Mouse (Mus musculus) liver, embryonic 14.5 days (tissue): ENCODE data around the gene Alyref2. TPM values are rescaled to one million over a fixed set of nuclear protein-coding genes. Genes with fewer than 3 reads are reported as not detected.

Source experiments
- ATAC-seq: fragments of 200-750 bp; cut with Nextera tagmentation; 2 replicates; pipeline ENCODE4 v1.8.0; 2017; ENCODE audit warnings: moderate number of reproducible peaks, mild to moderate bottlenecking, moderate library complexity; ENCODE audit not compliant: insufficient read depth
- DNase-seq, 3 experiments: peaks; one replicate each; pipeline ENCODE4 v3.0.0-alpha.2; 2012 to 2013; ENCODE audit warnings: low read depth in 3 of 3, low spot score in 3 of 3
- H3K27ac ChIP-seq: fragments of 300-500 bp; sonication (generic); 2 replicates; pipeline ENCODE4 v1.5.1; 2014; ENCODE audit warnings: moderate library complexity, mild to moderate bottlenecking, control low read depth, inconsistent platforms
- H3K27me3 ChIP-seq: fragments of 300-500 bp; sonication (generic); 2 replicates; pipeline ENCODE4 v1.6.1; 2014; ENCODE audit warnings: mild to moderate bottlenecking, low read length, moderate library complexity; ENCODE audit not compliant: control insufficient read depth, insufficient read depth
- H3K36me3 ChIP-seq: fragments of 300-500 bp; sonication (generic); replicated peaks from 2 replicates; pipeline ENCODE4 v1.6.1; 2014; ENCODE audit warnings: low read depth; ENCODE audit not compliant: control insufficient read depth, insufficient read depth
- H3K4me1 ChIP-seq, 2 experiments: fragments of 200-500 bp in 1 of 2; fragments of 300-500 bp in 1 of 2; sonication (generic) in 1 of 2; replicated peaks; 2 replicates each; pipeline ENCODE4 v1.6.1; 2012 to 2014; ENCODE audit warnings: antibody characterized with exemption in 1 of 2, inconsistent platforms in 1 of 2, low read length in 1 of 2; ENCODE audit not compliant: control insufficient read depth in 2 of 2, insufficient read depth in 2 of 2
- H3K4me2 ChIP-seq: fragments of 300-500 bp; sonication (generic); 2 replicates; pipeline ENCODE4 v1.6.1; 2014; ENCODE audit warnings: low read depth, mild to moderate bottlenecking, control low read depth, moderate library complexity
- H3K4me3 ChIP-seq, 2 experiments: fragments of 200-500 bp in 1 of 2; fragments of 300-500 bp in 1 of 2; sonication (generic) in 1 of 2; 2 replicates each; pipeline ENCODE4 v1.5.1; 2012 to 2014; ENCODE audit warnings: low read depth in 2 of 2, low read length in 2 of 2, mild to moderate bottlenecking in 2 of 2, control low read depth in 1 of 2, inconsistent platforms in 1 of 2, moderate library complexity in 1 of 2; ENCODE audit not compliant: insufficient read depth in 1 of 2
- H3K9ac ChIP-seq: fragments of 300-500 bp; sonication (generic); replicated peaks from 2 replicates; pipeline ENCODE4 v1.6.1; 2014; ENCODE audit warnings: mild to moderate bottlenecking, control low read depth, moderate library complexity
- H3K9me3 ChIP-seq: fragments of 300-500 bp; sonication (generic); 2 replicates; pipeline ENCODE4 v1.6.1; 2016; ENCODE audit warnings: low read length, mixed read lengths; ENCODE audit not compliant: control insufficient read depth
- CTCF ChIP-seq: IDR thresholded peaks from 2 replicates; pipeline ENCODE4 v1.5.1; 2016; ENCODE audit warnings: antibody characterized with exemption, low read depth, control low read depth
- EP300 ChIP-seq: IDR thresholded peaks from 2 replicates; pipeline ENCODE4 v1.6.1; 2016; ENCODE audit warnings: antibody characterized with exemption, low read depth
- WGBS: fragments of 180-500 bp; shearing (Covaris S2); extraction: QIAGEN DNeasy Blood & Tissue Kit; methylation state at CpG from one replicate; pipeline ENCODE4 v1.1.7; 2014; ENCODE audit not compliant: insufficient replicate concordance; 5-methylcytosine and 5-hydroxymethylcytosine counted together
- polyA plus RNA-seq, 2 experiments: library from polyadenylated mRNA; depleted of rRNA in 1 of 2; stranded (reverse) in 1 of 2; unstranded in 1 of 2; fragments of >200 nt; fragmentation: Nextera tagmentation in 1 of 2; extraction: Ambion mirVana in 1 of 2; gene quantifications; 2 replicates each; pipeline versions ENCODE4 v1.2.1 to v1.2.3; 2012 to 2014

Gene Alyref2
- polyA plus RNA-seq, 2 experiments: 2.5 to 2.9 TPM

GRCm38 (mm10) chr1:171477123-171477522 lies 26.2 kb upstream of the Alyref2 start:
- Histone ChIP-seq H3K4me3 (no peak overlapping the region), H3K36me3 (no peaks in the 10 kb centered on the region), H3K4me1 (no peaks in the 10 kb centered on the region; a peak in 1 of 4 replicates), H3K4me2 (no peak overlapping the region), H3K9me3 (no peaks in the 10 kb centered on the region), H3K27ac (no peak overlapping the region), H3K27me3 (no peaks in the 10 kb centered on the region), H3K9ac (no peak overlapping the region)
- WGBS: 54% methylated on average over 8 of the region's 8 CpGs
- TF ChIP-seq EP300 (no peak), CTCF (no peak)
- DNase-seq (no peak), ATAC-seq (no peak)

DNA sequence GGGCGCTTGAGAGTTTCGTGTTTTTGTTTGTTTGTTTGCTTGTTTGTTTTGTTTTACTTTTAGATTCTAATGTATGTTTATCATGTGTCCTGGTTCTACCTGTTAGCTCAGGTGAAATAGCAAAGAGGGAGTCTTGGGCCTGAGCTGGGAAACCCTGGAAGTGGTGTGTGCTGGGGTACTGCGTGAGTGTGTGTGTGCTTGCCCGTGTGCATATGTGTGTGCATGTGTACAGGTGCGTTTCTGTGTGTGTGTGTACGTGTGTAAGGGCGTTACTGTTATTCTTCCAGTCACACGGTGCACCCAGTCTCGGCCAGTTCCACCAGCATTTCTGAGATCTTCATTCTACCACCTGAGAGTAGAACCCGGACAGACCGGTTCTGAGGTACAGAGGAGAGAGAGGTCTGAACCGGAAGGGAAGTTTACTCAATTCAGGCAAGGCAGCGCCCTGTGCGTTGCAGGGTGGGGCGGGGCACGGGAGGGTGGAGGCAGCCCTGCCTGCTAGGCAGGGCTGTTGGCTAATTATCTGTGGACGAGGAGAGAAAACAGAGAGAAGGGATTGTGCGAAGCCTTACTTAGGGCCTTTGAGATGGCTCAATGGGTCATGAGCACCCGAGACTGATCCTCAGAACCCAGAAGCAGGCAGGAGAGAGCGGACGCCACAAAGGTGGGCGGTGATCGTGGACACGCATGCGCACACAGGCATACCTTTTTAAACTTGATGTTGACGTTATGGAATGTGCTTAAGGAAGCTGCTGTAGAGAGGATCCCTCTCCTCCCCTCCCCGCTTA lies 25.3 kb upstream of the Alyref2 start:
- H3K9me3 ChIP-seq: no peaks in the 10 kb centered on the region; the same call in 1 of the 2 replicates
- H3K27me3 ChIP-seq: no peaks in the 10 kb centered on the region
- H3K4me1 ChIP-seq: no peaks in the 10 kb centered on the region; a peak in 1 of 4 replicates
- peak overlapping the region; percentile 34 to 49 for H3K4me3 ChIP-seq
- DNase-seq (peak in 2 of 3 experiments; percentile 12 to 33), ATAC-seq (no peak)
- H3K36me3 ChIP-seq: no peaks in the 10 kb centered on the region
- no peak overlapping the region for H3K27ac ChIP-seq
- peak overlapping the region; percentile 40 for H3K4me2 ChIP-seq
- H3K9ac ChIP-seq: no peak overlapping the region; the same call in 1 of the 2 replicates
- TF ChIP-seq EP300 (no peak), CTCF (no peak)
- WGBS: 54% methylated on average over 27 of the region's 27 CpGs

- Histone ChIP-seq H3K9ac (no peak overlapping the region), H3K36me3 (no peaks in the 10 kb centered on the region), H3K9me3 (no peaks in the 10 kb centered on the region; the same call in none of the 2 replicates), H3K4me2 (no peak overlapping the region), H3K27me3 (no peaks in the 10 kb centered on the region), H3K4me1 (no peaks in the 10 kb centered on the region; a peak in 1 of 4 replicates), H3K4me3 (no peak overlapping the region), H3K27ac (no peak overlapping the region)
- DNase-seq (peak in 1 of 3 experiments; percentile 24), ATAC-seq (no peak)
- TF ChIP-seq EP300 (no peak), CTCF (peak; percentile 73)
- 42% methylated on average over 2 of the region's 2 CpGs for WGBS
Measured at GRCm38 (mm10) chr1:171478968-171479367, 24.3 kb upstream of the Alyref2 start.

GRCm38 (mm10) chr1:171494241-171494640 lies 9.0 kb upstream of the Alyref2 start:
- H3K9ac ChIP-seq: no peak overlapping the region
- peaks cover 5% of the 10 kb centered on the region; the same call in 1 of the 2 replicates for H3K9me3 ChIP-seq
- H3K4me1 ChIP-seq: no peaks in the 10 kb centered on the region
- H3K36me3 ChIP-seq: no peaks in the 10 kb centered on the region
- H3K27me3 ChIP-seq: no peaks in the 10 kb centered on the region
- no peak for ATAC-seq
- no peak for TF ChIP-seq EP300
- TF ChIP-seq CTCF: no peak
- H3K4me3 ChIP-seq: no peak overlapping the region
- no peak overlapping the region for H3K27ac ChIP-seq
- no peak overlapping the region for H3K4me2 ChIP-seq
- DNase-seq: no peak
- 84% methylated on average over 13 of the region's 13 CpGs for WGBS

DNA sequence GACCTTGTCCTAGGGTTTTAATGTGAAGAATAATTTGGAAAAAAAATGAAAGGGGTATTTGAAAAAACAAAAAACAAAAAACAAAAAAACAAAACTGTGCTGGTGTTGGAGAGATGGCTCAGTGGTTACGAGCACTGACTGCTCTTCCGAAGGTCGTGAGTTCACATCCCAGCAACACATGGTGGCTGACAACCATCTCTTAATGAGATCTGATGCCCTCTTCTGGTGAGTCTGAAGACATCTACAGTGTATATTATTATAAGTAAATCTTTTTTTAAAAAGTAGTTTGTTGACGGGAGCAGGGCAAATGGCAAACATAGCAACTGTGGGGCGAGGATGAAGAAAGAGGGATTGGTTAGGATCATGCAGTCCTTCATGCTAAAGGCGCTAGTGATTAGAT lies 7.9 kb upstream of the Alyref2 start:
- Histone ChIP-seq H3K4me3 (no peak overlapping the region), H3K36me3 (no peaks in the 10 kb centered on the region), H3K4me2 (no peak overlapping the region), H3K9me3 (peaks cover 5% of the 10 kb centered on the region; the same call in 1 of the 2 replicates), H3K9ac (no peak overlapping the region), H3K27me3 (no peaks in the 10 kb centered on the region), H3K27ac (no peak overlapping the region), H3K4me1 (no peaks in the 10 kb centered on the region)
- DNase-seq (no peak), ATAC-seq (no peak)
- 63% methylated on average over 6 of the region's 6 CpGs for WGBS
- TF ChIP-seq CTCF (no peak), EP300 (no peak)
